Mouse (Mus musculus) urinary bladder, adult 18-20 months (tissue): ENCODE measurements around the gene Bag6.

ENCODE experiments used
- DNase-seq, 2 experiments: peaks; one replicate each; pipeline ENCODE4 v3.0.0; 2022; ENCODE audit warnings: low spot score in 2 of 2, mixed read lengths in 2 of 2

Bag6 gene

GRCm38 (mm10) chr17:35134801-35135590 is at the start of gene Bag6:
Gene Bag6 (plus strand): TSS chr17:35135178.
- peak; percentile 87 to 93 for DNase-seq

GRCm38 (mm10) chr17:35085208-35085865 is 49.6 kb upstream of the Bag6 start, which contains the start of gene Ly6g6f:
Gene Ly6g6f (minus strand): TSS chr17:35085610.
- DNase-seq = no peak

- DNase-seq = no peak
Observed at GRCm38 (mm10) chr17:35088151-35088550, 46.8 kb upstream of the Bag6 start.

- peak; percentile 88 to 93 for DNase-seq
Observed at GRCm38 (mm10) chr17:35088825-35089644, 45.9 kb upstream of the Bag6 start, which contains the start of gene Abhd16a. Gene Abhd16a (plus strand): TSS chr17:35089263.

DNA sequence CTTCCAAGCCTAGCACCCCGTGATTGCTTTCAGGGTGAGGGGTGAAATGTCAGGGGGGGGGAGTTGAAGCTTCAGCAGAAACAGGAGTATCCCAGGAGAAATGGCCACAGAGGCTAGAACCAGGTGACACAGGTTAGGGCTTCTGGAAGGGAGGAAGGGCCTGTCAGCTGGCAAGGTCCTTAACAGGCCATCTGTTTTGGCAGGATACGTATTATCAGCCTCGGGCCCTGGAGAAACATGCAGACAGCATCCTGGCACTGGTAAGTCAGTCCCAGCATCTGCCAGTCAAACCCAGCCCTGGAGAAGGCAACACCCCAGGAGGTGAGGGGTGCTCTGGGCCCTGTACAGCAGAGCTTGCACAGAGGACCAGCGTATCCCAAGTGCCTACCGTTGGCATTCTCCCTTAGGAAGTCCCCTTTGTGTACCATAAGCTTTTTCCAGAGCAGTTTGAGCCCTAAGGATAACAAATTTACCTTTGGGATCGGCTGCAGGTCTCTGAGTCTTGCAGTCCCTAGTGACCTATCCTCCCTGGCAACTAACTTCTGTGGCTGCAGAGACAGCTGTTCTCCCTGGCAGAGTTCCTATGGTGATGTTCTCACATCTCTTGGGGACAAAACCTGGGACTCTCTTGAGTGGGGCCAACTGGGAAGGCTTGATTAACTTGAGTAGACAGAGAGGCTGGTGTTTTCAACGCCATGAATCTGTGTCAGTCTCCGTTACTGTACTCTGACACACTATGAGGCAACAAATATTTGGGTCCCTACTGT is 44.6 kb upstream of the Bag6 start:
- DNase-seq = no peak

DNA sequence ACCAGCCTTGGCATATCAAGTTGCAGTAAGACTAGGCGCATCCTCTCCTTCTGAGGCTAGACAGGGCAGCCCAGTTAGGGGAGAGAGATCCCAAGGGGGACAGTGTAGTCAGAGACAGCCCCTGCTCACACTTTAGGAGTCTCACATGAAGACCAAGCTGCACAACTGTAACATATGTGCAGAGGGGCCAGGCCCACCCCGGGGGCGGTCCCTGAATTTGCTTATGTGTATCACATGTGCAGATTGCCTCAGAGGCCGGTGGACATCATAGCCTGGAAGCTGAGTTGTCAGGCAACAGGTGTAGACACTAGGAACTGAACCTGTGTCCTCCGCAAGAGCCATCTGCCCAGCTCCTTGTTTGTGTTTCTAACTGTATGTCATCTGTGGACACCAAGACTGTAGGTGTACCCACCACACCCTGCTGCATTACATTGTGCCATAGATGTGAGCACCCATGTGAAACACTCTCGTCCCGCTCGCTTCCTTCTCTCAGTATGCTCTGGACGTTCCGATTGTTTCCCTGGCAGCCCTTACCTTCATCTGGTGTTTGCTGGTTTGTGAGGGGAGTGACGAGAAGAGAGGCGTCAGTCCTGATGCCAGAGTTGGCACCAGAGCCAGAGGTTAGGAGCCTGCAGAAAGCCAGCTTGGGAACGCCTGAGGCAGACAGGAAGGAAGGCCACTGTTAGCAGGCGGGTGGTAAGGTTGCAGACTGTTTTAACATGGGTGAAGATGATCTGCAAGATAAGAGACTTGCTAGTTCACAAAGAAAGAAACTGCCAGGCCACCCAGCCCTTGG is 42.4 kb upstream of the Bag6 start:
- no peak for DNase-seq

- no peak for DNase-seq
Observed at GRCm38 (mm10) chr17:35094475-35095365, 40.3 kb upstream of the Bag6 start.

GRCm38 (mm10) chr17:35096597-35096996 is 38.4 kb upstream of the Bag6 start:
- no peak for DNase-seq

- no peak for DNase-seq
Observed at GRCm38 (mm10) chr17:35097164-35097655, 37.8 kb upstream of the Bag6 start.

- DNase-seq = no peak
Observed at GRCm38 (mm10) chr17:35100196-35100765, 34.7 kb upstream of the Bag6 start.

- DNase-seq = no peak
Observed at GRCm38 (mm10) chr17:35101161-35101560, 33.8 kb upstream of the Bag6 start.

- no peak for DNase-seq
Observed at GRCm38 (mm10) chr17:35102299-35102698, 32.7 kb upstream of the Bag6 start.

- no peak for DNase-seq
Observed at GRCm38 (mm10) chr17:35103221-35103690, 31.7 kb upstream of the Bag6 start.

DNA sequence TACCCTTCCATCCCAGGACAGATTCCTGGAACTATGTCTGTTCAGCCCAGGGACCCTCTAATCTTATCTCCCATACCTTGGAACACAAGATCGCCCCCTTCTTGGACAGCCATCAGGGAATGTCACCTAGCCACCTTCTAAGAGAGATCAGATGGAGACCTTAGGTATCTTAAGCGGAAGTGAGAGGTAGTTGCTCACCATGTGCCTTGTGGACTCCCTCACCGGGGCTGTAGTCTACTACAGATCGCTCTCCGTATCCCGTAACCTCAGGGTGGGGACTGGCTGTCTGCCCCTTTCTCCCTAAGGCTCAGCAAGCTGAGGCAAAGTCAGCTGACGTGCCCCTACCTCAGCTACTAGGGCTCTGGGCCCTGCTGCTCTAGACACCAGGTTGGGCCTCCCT is 30.9 kb upstream of the Bag6 start:
- DNase-seq = no peak

DNA sequence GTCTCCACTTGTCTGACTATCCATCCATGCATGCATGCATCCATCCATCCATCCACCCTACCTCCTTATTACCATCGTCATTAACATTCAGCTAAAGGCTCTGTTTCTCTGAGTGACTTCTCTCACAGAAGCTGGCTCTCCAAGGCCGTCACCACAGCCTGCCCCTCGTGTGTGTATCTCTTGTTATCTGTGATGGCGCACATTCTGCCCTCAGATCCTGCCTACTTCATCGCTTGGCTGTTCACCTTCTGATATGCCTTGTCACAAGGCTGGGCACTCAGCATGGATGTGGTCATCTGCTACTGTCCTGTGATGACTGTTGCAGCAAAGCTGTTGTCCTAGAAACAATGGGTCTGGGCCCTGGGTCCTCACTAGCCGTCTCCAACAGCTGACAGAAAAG is 30.2 kb upstream of the Bag6 start:
- no peak for DNase-seq

DNA sequence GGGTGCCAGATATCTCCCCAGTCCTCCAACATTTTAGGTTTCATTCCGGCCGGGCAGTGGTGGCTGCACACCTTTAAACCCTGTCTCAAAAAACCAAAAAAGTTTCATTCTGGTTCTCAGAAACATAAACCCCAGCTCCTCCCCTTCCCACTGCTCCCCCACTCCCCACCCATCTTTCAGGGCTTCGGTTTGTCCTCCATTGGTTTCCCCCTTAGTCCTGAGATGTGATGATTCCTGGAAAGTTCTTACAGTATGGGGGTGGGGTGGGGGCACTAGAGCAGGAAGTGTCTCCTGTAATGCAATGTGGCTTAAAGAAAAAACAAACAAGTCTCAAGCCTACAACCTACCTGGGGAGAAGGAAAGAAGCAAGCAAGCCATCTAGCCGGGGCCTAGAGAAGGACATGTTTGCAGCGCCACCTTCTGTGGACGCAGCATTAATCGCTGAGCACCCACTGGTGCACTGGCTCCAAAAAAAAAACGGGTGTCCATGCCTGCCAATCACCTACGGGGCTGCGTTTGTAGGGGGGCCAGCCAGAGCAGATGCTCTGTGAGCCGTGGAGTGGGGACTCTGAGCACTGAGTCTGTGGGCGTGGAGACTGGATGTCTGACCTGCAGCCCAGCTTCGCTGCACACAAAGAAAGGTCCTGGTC is 29.1 kb upstream of the Bag6 start:
- DNase-seq = no peak

DNA sequence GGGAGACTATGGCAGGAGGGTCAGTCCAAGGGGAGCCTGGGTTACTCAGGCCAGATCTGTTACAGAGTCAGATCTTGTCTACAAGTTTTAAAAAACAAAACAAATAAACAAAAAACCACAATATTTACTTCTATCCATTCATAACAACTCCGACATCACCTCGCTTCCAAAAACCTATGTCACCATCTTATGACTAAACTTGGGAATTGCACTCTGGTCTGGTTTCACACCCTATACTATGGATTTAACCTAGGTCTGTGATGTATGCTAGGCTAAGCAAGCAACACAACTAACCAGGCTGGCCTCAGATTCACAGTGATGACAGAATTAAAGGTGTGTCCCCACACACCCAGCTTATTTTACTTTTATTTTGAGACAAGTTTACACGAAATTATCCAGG is 28.5 kb upstream of the Bag6 start:
- no peak for DNase-seq

DNA sequence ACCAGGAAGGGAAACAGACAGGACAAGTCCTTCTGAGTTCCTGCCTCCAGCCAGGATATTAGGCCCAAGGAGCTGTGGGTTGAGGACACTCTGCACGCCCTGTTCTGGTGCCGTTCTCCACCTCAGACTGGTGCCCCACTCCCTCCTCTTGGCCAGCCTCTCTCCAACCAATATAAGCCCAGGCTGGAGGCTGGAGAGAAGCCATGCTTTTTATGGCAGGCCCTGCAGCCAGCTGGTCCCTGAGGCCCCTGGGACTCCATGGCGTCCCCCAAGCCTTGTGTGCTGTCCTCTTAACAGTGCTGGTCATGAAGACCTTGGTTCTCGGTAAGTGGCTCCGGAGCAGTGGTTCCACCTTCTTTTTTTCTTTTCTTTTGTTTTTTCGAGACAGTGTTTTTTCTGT is 26.9 kb upstream of the Bag6 start, which contains the start of gene Ly6g5c:
Gene Ly6g5c (plus strand): TSS at position 183 of the 400 bp plus-strand sequence.
- no peak for DNase-seq
